Mouse (Mus musculus) cerebellum, postnatal 10 days (tissue): ENCODE results near the gene Ms4a13.
A peak's percentile ranks its signal among the peaks of the same experiment; 100 is the strongest.
"Not testable (repeated sequence)": the region's sequence is repeated elsewhere in the genome, so short reads cannot be mapped to it uniquely, and the experiment has no call there.

Source experiments
- DNase-seq, 2 experiments: peaks; one replicate each; pipeline ENCODE4 v3.0.0; 2021; ENCODE audit warnings: mixed read lengths in 2 of 2

Gene Ms4a13

GRCm38 (mm10) chr19:11196546-11196945, at the start of gene Ms4a13:
Ms4a13 (minus strand) TSS chr19:11196737.
- DNase-seq: no peak

DNA sequence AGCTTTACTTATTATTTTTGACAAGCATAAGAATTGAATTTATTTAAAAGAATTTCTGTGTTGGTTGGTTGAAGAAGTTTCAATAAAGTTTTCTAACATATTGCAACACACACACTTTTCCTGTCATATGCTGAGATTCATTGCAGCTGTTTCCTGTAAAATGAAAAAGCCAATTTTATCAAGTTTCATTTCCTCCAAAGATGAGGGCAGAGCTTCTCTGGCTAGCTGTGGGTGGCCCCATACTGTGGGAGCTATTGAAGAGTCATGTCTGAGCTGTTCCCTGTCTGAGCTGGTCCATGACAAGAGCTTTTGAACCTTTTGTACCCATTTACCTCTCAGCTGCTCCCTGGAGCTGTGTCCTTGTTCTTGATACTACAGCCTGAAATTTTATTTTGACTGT, 47.7 kb upstream of the Ms4a13 start:
- no peak for DNase-seq

- DNase-seq: no peak
Measured at GRCm38 (mm10) chr19:11242560-11242959, 46.0 kb upstream of the Ms4a13 start.

GRCm38 (mm10) chr19:11235820-11236219, 39.3 kb upstream of the Ms4a13 start:
- DNase-seq: no peak

- no peak for DNase-seq
Measured at GRCm38 (mm10) chr19:11234921-11235735, 38.6 kb upstream of the Ms4a13 start.

GRCm38 (mm10) chr19:11234244-11234643, 37.7 kb upstream of the Ms4a13 start:
- DNase-seq: no peak

GRCm38 (mm10) chr19:11232348-11232747, 35.8 kb upstream of the Ms4a13 start, which contains the start of gene Ms4a12:
Ms4a12 (minus strand) TSS chr19:11232448.
- no peak for DNase-seq

GRCm38 (mm10) chr19:11192552-11192951, 4.0 kb downstream of the Ms4a13 start:
- no peak for DNase-seq

GRCm38 (mm10) chr19:11184121-11184520, 12.4 kb downstream of the Ms4a13 start:
- DNase-seq: peak; percentile 10 to 14

- no peak for DNase-seq
Measured at GRCm38 (mm10) chr19:11177464-11177863, 19.1 kb downstream of the Ms4a13 start.

DNA sequence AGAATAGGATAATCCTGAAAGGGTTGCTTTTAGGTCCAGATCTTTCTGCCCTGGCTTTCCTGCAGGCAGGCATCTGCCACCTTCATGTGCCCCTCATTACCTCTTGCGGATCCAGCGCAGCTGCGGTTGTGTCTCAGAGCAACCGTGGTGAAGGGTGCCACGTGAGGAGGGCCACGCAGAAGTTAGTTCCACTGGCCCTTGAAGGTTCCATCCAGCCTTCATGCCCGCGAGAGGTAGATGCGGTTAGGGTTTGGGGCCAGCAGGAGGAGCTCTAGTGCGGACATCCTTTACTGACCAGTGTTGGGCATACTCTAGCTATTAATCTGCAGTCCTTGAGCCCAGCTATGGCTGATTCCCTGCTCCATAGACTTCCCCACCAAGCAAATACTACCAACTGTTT, 31.4 kb downstream of the Ms4a13 start, which contains the start of gene 1700025F22Rik:
1700025F22Rik (minus strand) TSS at position 149 of the 400 bp plus-strand sequence.
- DNase-seq: peak in 1 of 2 experiments; percentile 2

DNA sequence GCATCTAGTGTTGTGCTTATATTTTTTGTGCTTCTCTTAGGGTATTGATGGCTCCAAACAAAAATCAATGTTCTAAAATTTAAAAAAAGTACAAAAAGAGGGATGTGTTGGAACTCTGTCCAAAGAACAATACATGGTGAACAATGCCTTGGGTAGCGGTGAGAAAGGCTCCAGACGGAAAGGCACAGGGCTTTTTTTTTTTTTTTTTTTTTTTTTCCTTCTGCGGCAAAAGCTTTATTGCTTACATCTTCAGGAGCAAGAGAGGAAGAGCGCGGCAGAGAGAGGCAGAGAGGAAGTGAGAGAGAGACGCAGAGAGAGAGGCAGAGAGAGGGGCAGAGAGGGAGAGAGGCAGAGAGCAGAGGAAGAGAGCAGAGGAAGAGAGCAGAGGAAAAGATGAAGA, 38.6 kb downstream of the Ms4a13 start:
- DNase-seq: not testable (repeated sequence)

GRCm38 (mm10) chr19:11135336-11135735, 61.2 kb downstream of the Ms4a13 start:
- DNase-seq: no peak

GRCm38 (mm10) chr19:11134852-11135251, 61.7 kb downstream of the Ms4a13 start:
- no peak for DNase-seq

DNA sequence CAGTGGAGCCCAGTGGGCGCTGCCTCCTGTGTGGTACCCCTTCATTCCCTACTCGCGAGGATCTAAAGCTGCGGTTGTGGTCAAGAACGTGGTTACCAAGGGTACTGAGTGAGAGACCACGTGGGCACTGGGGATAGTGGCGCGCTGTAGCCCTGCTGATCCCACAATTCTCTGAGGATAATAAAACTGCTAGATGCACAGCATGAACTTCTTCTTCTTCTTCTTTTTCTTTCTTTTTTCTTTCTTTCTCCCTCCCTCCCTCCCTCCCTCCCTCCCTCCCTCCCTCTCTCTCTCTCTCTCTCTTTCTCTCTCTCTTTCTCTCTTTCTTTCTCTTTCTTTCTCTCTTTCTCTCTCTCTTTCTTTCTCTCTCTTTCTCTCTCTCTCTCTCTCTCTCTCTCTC, 65.8 kb downstream of the Ms4a13 start, which contains the start of gene 1700017D01Rik:
1700017D01Rik (minus strand) TSS at position 101 of the 400 bp plus-strand sequence.
- DNase-seq: not testable (repeated sequence)

DNA sequence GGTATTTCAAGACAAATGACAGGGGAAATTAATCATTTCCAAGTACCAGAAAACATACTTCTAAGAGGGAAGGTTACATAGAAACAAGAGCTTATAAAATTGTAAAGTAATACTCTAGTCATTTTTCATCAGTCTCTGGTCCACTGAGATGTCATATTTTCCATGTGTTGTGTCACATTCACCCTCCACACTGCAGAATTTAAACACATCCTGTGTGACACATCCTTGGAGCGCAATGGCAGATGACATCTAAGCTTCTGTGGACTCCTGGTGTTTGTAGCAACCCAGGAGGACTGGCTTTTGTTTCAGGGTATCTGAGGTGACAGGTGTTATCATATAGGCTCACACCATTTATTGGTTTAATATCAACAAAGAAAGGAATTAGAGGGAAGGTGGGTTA, 66.8 kb downstream of the Ms4a13 start:
- no peak for DNase-seq

- DNase-seq: peak; percentile 40 to 51
Measured at GRCm38 (mm10) chr19:11121016-11121420, 75.5 kb downstream of the Ms4a13 start.
